Mouse (Mus musculus) B cell, adult 2 months (primary cell): ENCODE measurements at regions not wholly inside any gene's neighbourhood (a gene's known extent, or its start where the extent isn't known, plus 50 kb on each side); places are given as distances from the start of the nearest gene placed in this dataset.

Source experiments
- DNase-seq, 2 experiments: peaks; one replicate each; pipeline ENCODE4 v3.0.0; 2022

DNA sequence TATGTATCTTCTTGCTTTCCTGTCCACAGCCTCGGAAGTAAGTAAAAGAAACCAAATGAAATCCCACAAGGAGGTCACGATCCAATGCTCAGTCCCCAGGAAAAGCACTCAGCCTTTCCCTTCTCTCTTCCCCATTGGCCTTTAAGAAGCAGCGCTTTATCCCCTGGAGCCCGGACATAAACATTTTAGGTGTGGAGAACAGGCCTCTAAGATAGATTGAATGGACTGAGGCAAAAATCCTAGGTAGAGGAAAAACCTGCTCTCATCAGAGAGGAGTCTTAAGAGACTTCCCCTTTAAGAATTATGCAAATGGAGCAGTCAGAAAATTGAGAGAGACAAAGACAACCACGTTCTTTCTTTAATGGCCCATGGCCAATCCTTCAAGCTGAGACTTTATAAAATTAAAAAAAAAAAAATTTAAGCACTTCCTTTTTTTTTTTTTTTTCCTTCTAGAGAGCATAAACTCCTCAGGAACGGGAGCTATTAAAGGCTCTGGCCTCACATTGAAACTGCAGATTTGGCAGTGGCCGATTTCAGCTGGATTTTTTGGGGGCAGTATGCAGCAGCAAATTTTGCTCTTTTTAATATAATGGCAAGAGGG, 1020.5 kb downstream of the 9330182O14Rik start:
- no peak for DNase-seq

DNA sequence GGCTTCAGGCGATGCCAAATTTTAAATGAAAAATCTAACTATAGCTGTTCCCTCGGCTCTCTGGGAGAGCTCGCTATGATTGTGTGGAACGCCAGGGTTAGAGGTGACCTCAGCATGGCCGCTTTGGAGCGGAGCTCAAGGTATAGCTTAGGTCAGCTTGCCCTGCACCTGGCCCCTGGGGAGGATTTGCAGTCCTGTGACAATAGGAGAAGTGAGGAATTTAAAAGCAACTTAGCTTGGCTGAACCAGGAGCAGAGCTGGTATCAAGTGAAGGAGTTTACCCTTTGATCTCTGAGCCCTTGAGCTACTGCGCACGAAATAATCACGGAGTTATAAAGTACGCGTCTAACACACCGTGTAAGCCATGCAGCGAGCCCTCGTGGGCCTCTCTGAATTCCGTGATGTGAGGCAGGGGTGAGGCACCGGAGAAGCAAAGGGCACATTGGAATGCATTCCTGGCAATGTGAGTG, 1021.0 kb downstream of the 9330182O14Rik start:
- DNase-seq, result no peak

DNA sequence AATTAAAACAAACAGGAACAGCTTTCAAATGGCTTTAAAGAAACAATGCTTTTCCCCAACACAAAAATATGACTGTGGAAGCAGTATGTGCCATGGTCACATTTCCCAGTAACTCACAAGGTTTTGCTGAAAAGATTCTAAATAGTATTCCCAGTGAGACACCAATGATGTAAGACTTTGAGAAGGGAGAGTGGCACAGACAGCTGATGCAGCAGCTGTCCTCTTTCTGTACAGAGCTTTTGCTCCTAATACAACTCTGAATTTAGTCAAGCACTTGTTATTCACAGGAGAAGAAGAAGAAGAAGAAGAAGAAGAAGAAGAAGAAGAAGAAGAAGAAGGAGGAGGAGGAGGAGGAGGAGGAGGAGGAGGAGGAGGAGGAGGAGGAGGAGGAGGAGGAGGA, 1023.6 kb downstream of the 9330182O14Rik start:
- DNase-seq, result no peak

DNA sequence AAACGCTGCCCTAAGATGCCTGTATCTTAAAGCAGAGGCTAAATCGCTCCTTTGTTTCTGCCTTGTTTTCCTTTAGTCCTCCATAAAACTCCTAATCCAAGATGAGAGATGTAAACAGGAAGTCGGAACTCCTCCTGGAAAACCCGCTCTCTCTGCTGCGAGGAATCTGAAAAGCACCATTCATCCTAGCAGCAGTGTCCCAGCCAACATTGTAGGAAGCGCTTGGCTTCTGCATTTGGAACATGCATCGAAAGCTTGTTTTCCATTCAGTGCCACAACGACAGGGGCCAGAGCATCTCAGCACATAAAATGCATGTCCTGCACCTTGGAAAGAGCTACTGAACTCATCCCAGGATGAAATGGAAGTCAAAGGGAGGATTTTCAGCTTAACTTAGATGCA, 1028.1 kb downstream of the 9330182O14Rik start:
- no peak for DNase-seq

DNA sequence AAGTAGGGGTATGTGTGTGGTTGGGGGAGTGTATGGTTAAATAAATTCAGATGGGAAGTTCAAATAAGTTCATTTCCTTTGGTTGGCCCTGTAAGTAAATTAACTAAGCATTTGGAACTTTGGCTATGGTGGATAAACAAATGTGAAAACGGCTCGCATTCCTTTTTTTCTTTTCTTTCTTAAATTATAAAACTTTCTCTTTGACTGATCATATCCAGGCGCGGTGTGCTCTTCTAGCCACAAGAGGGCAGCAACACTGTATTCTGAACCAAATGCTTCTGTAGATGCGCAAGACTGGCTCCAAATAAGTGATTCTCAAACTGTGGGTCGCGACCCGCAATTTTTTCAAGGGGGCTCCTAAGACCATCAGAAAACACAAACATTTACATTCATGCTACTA, 1028.6 kb downstream of the 9330182O14Rik start:
- peak; percentile 11 to 22 for DNase-seq

DNA sequence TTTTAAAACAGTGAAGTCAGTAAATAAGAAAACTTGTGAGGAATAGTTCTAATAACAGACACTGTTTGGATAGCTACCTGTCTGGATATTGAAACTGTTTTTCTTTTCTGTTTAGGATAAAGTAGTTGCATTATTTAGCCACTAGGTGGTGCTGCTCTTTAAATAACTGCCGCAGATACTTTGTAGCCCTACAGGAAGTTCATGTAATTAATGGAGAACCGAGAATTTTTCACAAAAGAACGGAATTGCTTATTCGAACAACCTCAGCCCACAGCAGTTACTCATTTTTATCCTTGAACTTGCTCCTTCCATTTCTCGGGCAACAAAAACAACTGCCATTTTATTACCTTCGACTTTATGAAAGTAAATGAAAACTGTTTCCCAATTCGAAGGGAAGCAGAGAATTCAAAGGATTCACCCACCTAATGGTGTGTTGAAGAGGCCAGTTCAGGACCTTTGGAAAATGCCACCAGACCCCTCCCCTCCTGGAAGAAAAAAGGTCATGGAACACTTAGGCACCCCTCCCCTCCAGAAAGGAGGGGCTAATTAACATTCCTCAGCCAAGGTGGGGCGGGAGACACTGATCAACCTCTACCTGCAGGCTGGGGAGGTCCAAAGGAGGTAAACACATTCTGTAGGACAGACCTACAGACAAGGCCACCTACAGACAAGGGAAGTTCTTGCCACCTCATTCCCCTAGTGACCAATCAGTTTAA, 1029.6 kb downstream of the 9330182O14Rik start:
- DNase-seq, result peak; percentile 1

DNA sequence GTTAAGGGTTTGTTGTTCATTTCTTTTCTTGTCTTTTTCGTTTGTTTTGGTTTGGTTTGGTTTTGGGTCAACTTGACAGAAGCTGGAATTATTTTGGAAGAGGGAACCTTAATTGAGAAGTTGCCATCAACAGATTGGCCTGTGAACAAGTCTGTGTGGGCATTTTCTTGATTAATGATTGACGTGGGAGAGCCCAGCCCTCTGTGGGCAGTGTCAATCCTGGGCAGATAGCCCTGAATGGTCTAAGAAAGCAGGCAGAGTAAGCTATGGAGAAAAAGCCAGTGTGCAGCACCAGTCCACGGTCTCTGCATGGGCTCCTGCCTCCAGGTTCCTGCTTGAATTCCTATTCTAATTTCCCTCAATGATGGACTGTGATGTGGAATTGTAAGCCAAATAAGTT, 1031.4 kb downstream of the 9330182O14Rik start:
- DNase-seq, result no peak

DNA sequence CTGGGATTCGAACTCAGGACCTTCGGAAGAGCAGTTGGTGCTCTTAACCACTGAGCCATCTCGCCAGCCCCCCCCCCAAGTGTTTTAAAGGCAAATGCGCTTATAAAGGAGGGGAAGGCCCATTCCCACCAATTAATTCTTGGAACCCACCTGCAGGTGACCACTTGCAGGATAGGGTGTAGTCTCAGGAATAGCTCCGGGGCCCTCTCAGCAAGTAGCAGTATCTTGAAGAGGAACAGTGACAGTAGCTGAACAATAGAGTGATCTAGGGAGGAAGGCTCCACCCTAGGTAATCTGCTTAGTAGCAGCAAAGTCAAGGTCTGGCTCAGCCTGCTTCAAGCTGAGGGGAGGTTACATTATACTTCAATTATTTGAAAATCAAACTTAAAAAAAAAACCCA, 1056.6 kb downstream of the 9330182O14Rik start:
- no peak for DNase-seq

DNA sequence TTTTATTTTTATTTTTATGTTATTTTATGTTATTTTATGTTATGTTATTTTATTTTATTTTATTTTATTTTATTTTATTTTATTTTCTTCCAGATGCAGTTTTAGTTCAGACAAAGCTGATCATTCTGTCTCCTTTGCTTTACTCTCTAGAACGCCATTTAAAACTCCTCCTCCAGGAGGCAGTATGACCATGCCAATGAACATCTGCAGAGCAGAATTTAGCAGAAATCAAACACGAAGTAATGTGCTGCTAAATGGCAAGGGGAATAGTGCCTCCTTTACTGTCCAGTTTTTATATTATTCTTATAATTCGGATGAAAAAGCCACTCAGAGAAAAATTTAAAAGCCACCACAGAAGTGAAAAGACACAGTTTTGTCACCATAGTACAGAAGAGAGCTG, 1059.1 kb downstream of the 9330182O14Rik start:
- DNase-seq, result peak in 1 of 2 experiments; percentile 6

DNA sequence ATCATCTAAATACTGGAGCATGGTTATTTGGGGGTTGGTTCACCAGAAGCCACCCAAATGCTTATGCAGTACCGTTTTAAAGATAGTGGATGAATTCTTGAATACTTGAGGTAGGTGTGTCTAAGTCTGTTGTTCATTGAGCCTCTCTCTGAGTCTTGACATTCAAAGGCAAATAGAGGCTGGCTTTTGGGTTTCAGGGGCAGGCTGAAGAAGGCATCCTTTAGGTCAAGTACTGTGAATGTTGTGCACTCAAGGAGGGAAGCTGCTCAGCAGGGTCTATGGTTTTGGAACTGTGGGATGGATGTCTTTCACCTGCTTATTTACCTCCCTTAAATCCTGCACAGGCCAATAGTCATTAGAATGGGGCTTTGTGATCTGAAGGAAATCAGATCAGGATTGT, 1089.6 kb downstream of the 9330182O14Rik start:
- no peak for DNase-seq

DNA sequence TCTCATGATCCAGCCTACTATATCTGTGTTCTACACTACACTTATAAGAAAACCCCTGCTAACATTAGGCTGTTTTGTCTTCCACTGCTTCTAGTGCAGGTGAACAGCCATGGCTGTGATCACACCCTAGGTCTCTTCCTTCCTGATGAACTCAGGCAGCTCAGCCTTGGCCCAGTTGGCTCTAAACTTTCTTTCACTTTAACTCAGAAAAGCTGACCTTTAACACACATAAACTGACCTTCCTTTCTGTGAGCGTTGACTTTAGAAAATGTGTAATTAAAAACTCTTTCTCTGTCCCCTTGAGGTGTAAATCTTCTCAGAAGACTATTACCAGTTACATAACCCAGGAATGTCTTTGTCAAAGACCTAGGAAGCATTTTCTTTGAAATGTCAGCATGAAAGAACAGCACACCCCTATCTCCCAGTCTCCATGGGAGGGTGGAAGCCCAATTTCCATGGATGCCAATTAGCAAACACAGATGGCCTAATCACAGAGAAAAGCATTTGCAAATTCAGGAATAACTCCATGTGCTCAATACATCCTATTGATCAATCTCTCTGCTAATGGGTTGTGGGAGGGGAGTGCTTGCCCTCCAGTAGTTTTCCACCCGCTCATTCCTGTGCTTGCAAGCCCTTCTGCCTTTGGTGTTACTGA, 1098.4 kb downstream of the 9330182O14Rik start:
- DNase-seq, result no peak
